Mouse (Mus musculus) intestine, embryonic 14.5 days (tissue): Measurements from ENCODE around the gene Aggf1. TPM values are rescaled to one million over a fixed set of nuclear protein-coding genes. Genes with fewer than 3 reads are reported as not detected.

ENCODE experiments used
- ATAC-seq: fragments of 200-750 bp; cut with Nextera tagmentation; replicated peaks from 2 replicates; pipeline ENCODE4 v1.8.0; 2017; ENCODE audit warnings: low read depth, moderate number of reproducible peaks, moderate TSS enrichment, moderate library complexity; ENCODE audit not compliant: low FRiP score, low TSS enrichment
- DNase-seq: peaks from one replicate; pipeline ENCODE4 v3.0.0-alpha.2; 2018; ENCODE audit warnings: low spot score
- H3K27ac ChIP-seq: fragments of 300-500 bp; sonication (generic); 2 replicates; pipeline ENCODE4 v1.5.1; 2014; ENCODE audit warnings: low read depth, mild to moderate bottlenecking, control low read depth
- H3K27me3 ChIP-seq: fragments of 300-500 bp; sonication (generic); replicated peaks from 2 replicates; pipeline ENCODE4 v1.6.1; 2014; ENCODE audit warnings: low read length, control low read depth; ENCODE audit not compliant: control insufficient read depth, insufficient read depth
- H3K36me3 ChIP-seq: fragments of 300-500 bp; sonication (generic); 2 replicates; pipeline ENCODE4 v1.6.1; 2014; ENCODE audit warnings: low read length, control low read depth; ENCODE audit not compliant: control insufficient read depth, insufficient read depth
- H3K4me1 ChIP-seq: fragments of 300-500 bp; sonication (generic); replicated peaks from 2 replicates; pipeline ENCODE4 v1.6.1; 2014; ENCODE audit warnings: low read length, control low read depth, mixed read lengths; ENCODE audit not compliant: control insufficient read depth, insufficient read depth
- H3K4me2 ChIP-seq: fragments of 300-500 bp; sonication (generic); 2 replicates; pipeline ENCODE4 v1.6.1; 2014; ENCODE audit warnings: low read length
- H3K4me3 ChIP-seq: fragments of 300-500 bp; sonication (generic); 2 replicates; pipeline ENCODE4 v1.5.1; 2014; ENCODE audit warnings: low read depth, low read length, control low read depth, mixed read lengths
- H3K9ac ChIP-seq: fragments of 300-500 bp; sonication (generic); 2 replicates; pipeline ENCODE4 v1.6.1; 2014; ENCODE audit warnings: mild to moderate bottlenecking, low read length
- H3K9me3 ChIP-seq: fragments of 300-500 bp; sonication (generic); 2 replicates; pipeline ENCODE4 v1.6.1; 2016; ENCODE audit warnings: low read length, control low read depth; ENCODE audit not compliant: control insufficient read depth
- WGBS: fragments of 180-500 bp; shearing (Covaris S2); extraction: QIAGEN DNeasy Blood & Tissue Kit; methylation state at CpG from one replicate; pipeline ENCODE4 v1.1.7; 2014; 5-methylcytosine and 5-hydroxymethylcytosine counted together
- polyA plus RNA-seq: library from polyadenylated mRNA; unstranded; fragments of >200 nt; fragmentation: Nextera tagmentation; extraction: Ambion mirVana; gene quantifications from 2 replicates; pipeline ENCODE4 v1.2.1, GENCODE M21; 2014

Gene Aggf1
- 32.1 and 33.1 TPM in 2 replicates for polyA plus RNA-seq

GRCm38 (mm10) chr13:95374701-95375553 lies at the start of gene Aggf1:
Gene Aggf1, minus strand, starts transcription at chr13:95375352.
- DNase-seq = peak; percentile 93
- peak within 1 kb of the TSS; percentile 98 for H3K4me3 ChIP-seq
- WGBS = under 1% methylated on average over 82 of the region's 86 CpGs
- peak within 1 kb of the TSS; percentile 93 for H3K9ac ChIP-seq
- ATAC-seq = peak; percentile 97
- peak within 1 kb of the TSS; percentile 74 for H3K27ac ChIP-seq
- H3K4me2 ChIP-seq = peak within 1 kb of the TSS; percentile 88
- H3K36me3 ChIP-seq = peaks cover 15% of the 10 kb centered on the region
- H3K27me3 ChIP-seq = no peaks in the 10 kb centered on the region
- no peaks in the 10 kb centered on the region for H3K9me3 ChIP-seq
- H3K4me1 ChIP-seq = peaks cover 11% of the 10 kb centered on the region

GRCm38 (mm10) chr13:95424932-95425331 lies 49.8 kb upstream of the Aggf1 start:
- Histone ChIP-seq H3K9ac (no peak overlapping the region), H3K4me1 (no peaks in the 10 kb centered on the region), H3K4me3 (no peak overlapping the region), H3K36me3 (no peaks in the 10 kb centered on the region), H3K4me2 (no peak overlapping the region), H3K27me3 (no peaks in the 10 kb centered on the region), H3K27ac (no peak overlapping the region), H3K9me3 (no peaks in the 10 kb centered on the region)
- no peak for ATAC-seq
- WGBS = 56% methylated on average over 7 of the region's 7 CpGs
- no peak for DNase-seq

GRCm38 (mm10) chr13:95419204-95419749 lies 44.1 kb upstream of the Aggf1 start:
- Histone ChIP-seq H3K27ac (no peak overlapping the region), H3K4me1 (0 out of 2 replicates have a peak, but pooled peaks cover 6% of the 10 kb centered on the region), H3K27me3 (no peaks in the 10 kb centered on the region), H3K9me3 (no peaks in the 10 kb centered on the region), H3K9ac (no peak overlapping the region), H3K4me3 (no peak overlapping the region), H3K4me2 (no peak overlapping the region), H3K36me3 (no peaks in the 10 kb centered on the region)
- 17% methylated on average over 8 of the region's 8 CpGs for WGBS
- peak; percentile 53 for DNase-seq
- ATAC-seq = no peak

- ATAC-seq = no peak
- no peak overlapping the region for H3K4me3 ChIP-seq
Measured at GRCm38 (mm10) chr13:95418575-95419203, 43.5 kb upstream of the Aggf1 start.

GRCm38 (mm10) chr13:95412257-95412656 lies 37.1 kb upstream of the Aggf1 start:
- no peak overlapping the region for H3K27ac ChIP-seq
- no peaks in the 10 kb centered on the region for H3K36me3 ChIP-seq
- ATAC-seq = 0 out of 2 replicates have a peak, but pooled peaks have one; percentile 58
- H3K9me3 ChIP-seq = no peaks in the 10 kb centered on the region
- no peak overlapping the region for H3K4me2 ChIP-seq
- H3K4me3 ChIP-seq = no peak overlapping the region
- no peak for DNase-seq
- no peak overlapping the region for H3K9ac ChIP-seq
- WGBS = 14% methylated on average over 2 of the region's 2 CpGs
- no peaks in the 10 kb centered on the region for H3K27me3 ChIP-seq
- H3K4me1 ChIP-seq = no peaks in the 10 kb centered on the region

More at GRCm38 (mm10) chr13:95418575-95419203, 43.5 kb upstream of the Aggf1 start:
- no peaks in the 10 kb centered on the region for H3K9me3 ChIP-seq
- 0 out of 2 replicates have a peak, but pooled peaks cover 6% of the 10 kb centered on the region for H3K4me1 ChIP-seq
- no peak overlapping the region for H3K27ac ChIP-seq
- no peak overlapping the region for H3K9ac ChIP-seq
- WGBS = 49% methylated on average over 6 of the region's 6 CpGs
- no peak for DNase-seq
- no peaks in the 10 kb centered on the region for H3K27me3 ChIP-seq
- no peak overlapping the region for H3K4me2 ChIP-seq
- H3K36me3 ChIP-seq = no peaks in the 10 kb centered on the region

- Histone ChIP-seq H3K4me3 (no peak overlapping the region), H3K27ac (no peak overlapping the region), H3K27me3 (no peaks in the 10 kb centered on the region), H3K4me2 (no peak overlapping the region), H3K4me1 (no peaks in the 10 kb centered on the region), H3K9me3 (peaks cover 17% of the 10 kb centered on the region), H3K9ac (no peak overlapping the region), H3K36me3 (no peaks in the 10 kb centered on the region)
- DNase-seq (no peak), ATAC-seq (no peak)
- 90% methylated on average over 7 of the region's 7 CpGs for WGBS
Measured at GRCm38 (mm10) chr13:95393242-95393641, 18.1 kb upstream of the Aggf1 start.

- WGBS = 32% methylated on average over 24 of the region's 24 CpGs
- ATAC-seq = peak; percentile 70; the same call in 1 of the 2 replicates
- no peak overlapping the region for H3K27ac ChIP-seq
Measured at GRCm38 (mm10) chr13:95389866-95390865, 15.0 kb upstream of the Aggf1 start.

GRCm38 (mm10) chr13:95388226-95388625 lies 13.1 kb upstream of the Aggf1 start:
- DNase-seq (peak; percentile 27), ATAC-seq (no peak)
- Histone ChIP-seq H3K4me1 (no peaks in the 10 kb centered on the region), H3K27me3 (no peaks in the 10 kb centered on the region), H3K4me2 (no peak overlapping the region), H3K9me3 (no peaks in the 10 kb centered on the region), H3K27ac (no peak overlapping the region), H3K4me3 (no peak overlapping the region), H3K9ac (no peak overlapping the region), H3K36me3 (no peaks in the 10 kb centered on the region)
- 82% methylated on average over 5 of the region's 5 CpGs for WGBS

More at GRCm38 (mm10) chr13:95389866-95390865, 15.0 kb upstream of the Aggf1 start:
- H3K9ac ChIP-seq = no peak overlapping the region
- H3K36me3 ChIP-seq = no peaks in the 10 kb centered on the region
- H3K4me1 ChIP-seq = no peaks in the 10 kb centered on the region
- H3K9me3 ChIP-seq = peaks cover under 1% of the 10 kb centered on the region; the same call in 1 of the 2 replicates
- peak overlapping the region; percentile 28; the same call in 1 of the 2 replicates for H3K4me2 ChIP-seq
- H3K4me3 ChIP-seq = no peak overlapping the region
- no peaks in the 10 kb centered on the region for H3K27me3 ChIP-seq
- DNase-seq = peak; percentile 90
